Mouse (Mus musculus) neural tube, embryonic 12.5 days (tissue): ENCODE results near the gene Grin2a. TPM values are rescaled to one million over a fixed set of nuclear protein-coding genes. Genes with fewer than 3 reads are reported as not detected.

Experiments
- ATAC-seq: fragments of 200-750 bp; cut with Nextera tagmentation; 2 replicates; pipeline ENCODE4 v1.8.0; 2017; ENCODE audit warnings: low read depth, mild to moderate bottlenecking, moderate TSS enrichment, moderate library complexity; ENCODE audit not compliant: low FRiP score
- H3K27ac ChIP-seq: fragments of 300-500 bp; sonication (generic); 2 replicates; pipeline ENCODE4 v1.5.1; 2016
- H3K27me3 ChIP-seq: fragments of 300-500 bp; sonication (generic); replicated peaks from 2 replicates; pipeline ENCODE4 v1.6.1; 2016; ENCODE audit warnings: mild to moderate bottlenecking
- H3K36me3 ChIP-seq: fragments of 300-500 bp; sonication (generic); 2 replicates; pipeline ENCODE4 v1.6.1; 2016; ENCODE audit warnings: mild to moderate bottlenecking
- H3K4me1 ChIP-seq: fragments of 300-500 bp; sonication (generic); 2 replicates; pipeline ENCODE4 v1.6.1; 2016
- H3K4me2 ChIP-seq: fragments of 300-500 bp; sonication (generic); replicated peaks from 2 replicates; pipeline ENCODE4 v1.6.1; 2016; ENCODE audit warnings: mild to moderate bottlenecking
- H3K4me3 ChIP-seq: fragments of 300-500 bp; sonication (generic); 2 replicates; pipeline ENCODE4 v1.5.1; 2016
- H3K9ac ChIP-seq: fragments of 300-500 bp; sonication (generic); 2 replicates; pipeline ENCODE4 v1.6.1; 2016; ENCODE audit warnings: mild to moderate bottlenecking
- H3K9me3 ChIP-seq: fragments of 300-500 bp; sonication (generic); 2 replicates; pipeline ENCODE4 v1.6.1; 2016; ENCODE audit warnings: mild to moderate bottlenecking
- WGBS: fragments of 180-500 bp; shearing (Covaris S2); methylation state at CpG from one replicate; pipeline ENCODE4 v1.1.7; 2016; 5-methylcytosine and 5-hydroxymethylcytosine counted together
- polyA plus RNA-seq: library from polyadenylated mRNA; unstranded; fragments of >200 nt; fragmentation: Nextera tagmentation; extraction: Ambion mirVana; gene quantifications from 2 replicates; pipeline ENCODE4 v1.2.1, GENCODE M21; 2016

The Grin2a gene
- polyA plus RNA-seq, 1 experiment from 2014 or later, result 2.3 TPM

DNA sequence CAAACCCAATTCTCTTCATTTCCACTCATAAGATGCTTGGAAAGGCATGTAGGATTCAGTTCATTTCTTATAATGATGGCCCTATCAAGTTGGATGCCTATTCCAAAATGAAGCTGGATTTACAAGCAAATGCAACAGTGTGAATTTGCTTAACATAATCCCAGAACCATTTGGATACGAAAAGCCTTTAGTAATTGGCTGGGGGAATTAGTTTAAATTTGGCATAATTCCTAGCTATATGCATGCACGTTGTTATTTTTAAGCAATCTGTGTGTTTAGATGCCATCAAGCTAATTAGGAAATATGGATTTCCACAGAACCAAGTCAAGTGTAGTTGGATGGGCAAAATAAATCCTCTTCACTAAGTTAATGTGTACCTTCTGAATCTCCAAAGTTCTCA lies 411.4 kb downstream of the Grin2a start:
- H3K36me3 ChIP-seq, result no peaks in the 10 kb centered on the region
- no peaks in the 10 kb centered on the region for H3K9me3 ChIP-seq
- no peak overlapping the region for H3K4me2 ChIP-seq
- 85% methylated on average over 2 of the region's 2 CpGs for WGBS
- no peak overlapping the region for H3K27ac ChIP-seq
- no peaks in the 10 kb centered on the region for H3K4me1 ChIP-seq
- no peak overlapping the region for H3K9ac ChIP-seq
- no peaks in the 10 kb centered on the region for H3K27me3 ChIP-seq
- no peak for ATAC-seq
- H3K4me3 ChIP-seq, result no peak overlapping the region

- no peak overlapping the region for H3K9ac ChIP-seq
- no peak for ATAC-seq
- H3K36me3 ChIP-seq, result no peaks in the 10 kb centered on the region
- no peaks in the 10 kb centered on the region for H3K4me1 ChIP-seq
- H3K27me3 ChIP-seq, result no peaks in the 10 kb centered on the region
- no peak overlapping the region for H3K27ac ChIP-seq
- H3K4me2 ChIP-seq, result no peak overlapping the region
- 49% methylated on average over 1 of the region's 1 CpGs for WGBS
- H3K9me3 ChIP-seq, result no peaks in the 10 kb centered on the region
- no peak overlapping the region for H3K4me3 ChIP-seq
Measured at GRCm38 (mm10) chr16:9571793-9572192, 423.6 kb downstream of the Grin2a start.

DNA sequence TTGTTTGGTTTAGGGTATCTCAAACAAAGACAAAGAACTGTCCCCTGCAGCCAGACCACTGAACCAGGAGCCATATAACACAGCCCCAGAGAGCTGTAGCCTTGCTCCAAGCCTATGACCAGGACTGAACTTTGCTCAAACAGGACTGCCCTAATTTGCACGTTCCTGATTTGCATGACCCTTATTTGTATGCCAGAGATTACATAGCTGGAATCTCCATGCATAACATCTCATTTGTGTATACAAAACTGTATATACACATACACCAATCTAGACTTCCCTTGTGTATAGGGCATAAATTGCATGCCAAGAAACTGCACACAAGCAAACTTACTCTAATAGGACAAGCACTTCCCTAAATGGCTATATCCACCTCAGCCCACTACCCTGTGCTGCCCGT lies 428.1 kb downstream of the Grin2a start:
- Histone ChIP-seq H3K4me1 (no peaks in the 10 kb centered on the region), H3K27ac (no peak overlapping the region), H3K4me3 (no peak overlapping the region), H3K9ac (no peak overlapping the region), H3K27me3 (no peaks in the 10 kb centered on the region), H3K4me2 (no peak overlapping the region), H3K9me3 (no peaks in the 10 kb centered on the region), H3K36me3 (no peaks in the 10 kb centered on the region)
- 70% methylated on average over 2 of the region's 2 CpGs for WGBS
- ATAC-seq, result no peak

DNA sequence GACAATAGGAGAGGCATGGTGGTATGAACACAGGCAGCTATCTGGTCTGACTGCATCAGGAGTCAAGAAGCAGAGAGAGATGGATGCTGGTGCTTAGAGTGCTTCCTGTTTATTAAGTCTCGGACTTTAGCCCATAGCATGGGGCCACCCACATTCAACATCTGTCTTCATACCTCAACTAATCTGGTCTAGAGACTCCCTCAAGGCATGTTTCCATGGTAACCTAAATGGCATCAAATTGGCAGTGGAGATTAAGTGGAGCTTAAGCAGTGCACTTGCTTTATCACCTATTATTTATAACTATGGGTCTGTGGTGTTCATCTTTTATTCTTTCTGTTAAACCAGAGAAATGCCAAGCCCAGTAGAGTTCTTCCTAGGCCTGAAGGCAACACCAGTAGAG lies 433.5 kb downstream of the Grin2a start:
- 26% methylated on average over 1 of the region's 1 CpGs for WGBS
- no peaks in the 10 kb centered on the region for H3K9me3 ChIP-seq
- no peaks in the 10 kb centered on the region for H3K27me3 ChIP-seq
- no peaks in the 10 kb centered on the region for H3K4me1 ChIP-seq
- no peak overlapping the region for H3K9ac ChIP-seq
- no peak overlapping the region for H3K4me3 ChIP-seq
- H3K27ac ChIP-seq, result no peak overlapping the region
- H3K4me2 ChIP-seq, result no peak overlapping the region
- ATAC-seq, result no peak
- no peaks in the 10 kb centered on the region for H3K36me3 ChIP-seq

DNA sequence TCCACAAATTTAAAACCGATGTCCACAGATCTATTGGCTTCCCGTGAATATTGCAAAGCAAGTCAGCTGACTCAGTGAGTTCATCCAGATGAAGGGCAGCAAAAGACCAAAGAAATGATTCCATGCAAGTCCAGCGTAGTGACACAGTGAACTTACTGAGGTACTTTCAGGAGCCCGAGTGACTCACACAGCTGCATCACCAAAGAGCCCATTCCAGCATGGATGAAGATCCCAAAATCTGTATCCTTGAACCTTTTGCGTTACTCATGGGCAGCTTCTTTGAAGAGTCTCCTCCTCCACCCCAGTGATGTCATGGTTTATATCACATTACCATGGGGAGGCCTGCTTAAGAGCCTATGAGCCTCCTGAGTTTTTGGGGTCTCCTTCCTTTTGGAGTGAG lies 460.2 kb downstream of the Grin2a start:
- no peak for ATAC-seq
- no peak overlapping the region for H3K4me3 ChIP-seq
- WGBS, result 90% methylated on average over 5 of the region's 5 CpGs
- H3K9me3 ChIP-seq, result no peaks in the 10 kb centered on the region
- no peaks in the 10 kb centered on the region for H3K36me3 ChIP-seq
- no peak overlapping the region for H3K4me2 ChIP-seq
- H3K9ac ChIP-seq, result no peak overlapping the region
- H3K4me1 ChIP-seq, result peaks cover 8% of the 10 kb centered on the region
- no peak overlapping the region for H3K27ac ChIP-seq
- no peaks in the 10 kb centered on the region for H3K27me3 ChIP-seq

DNA sequence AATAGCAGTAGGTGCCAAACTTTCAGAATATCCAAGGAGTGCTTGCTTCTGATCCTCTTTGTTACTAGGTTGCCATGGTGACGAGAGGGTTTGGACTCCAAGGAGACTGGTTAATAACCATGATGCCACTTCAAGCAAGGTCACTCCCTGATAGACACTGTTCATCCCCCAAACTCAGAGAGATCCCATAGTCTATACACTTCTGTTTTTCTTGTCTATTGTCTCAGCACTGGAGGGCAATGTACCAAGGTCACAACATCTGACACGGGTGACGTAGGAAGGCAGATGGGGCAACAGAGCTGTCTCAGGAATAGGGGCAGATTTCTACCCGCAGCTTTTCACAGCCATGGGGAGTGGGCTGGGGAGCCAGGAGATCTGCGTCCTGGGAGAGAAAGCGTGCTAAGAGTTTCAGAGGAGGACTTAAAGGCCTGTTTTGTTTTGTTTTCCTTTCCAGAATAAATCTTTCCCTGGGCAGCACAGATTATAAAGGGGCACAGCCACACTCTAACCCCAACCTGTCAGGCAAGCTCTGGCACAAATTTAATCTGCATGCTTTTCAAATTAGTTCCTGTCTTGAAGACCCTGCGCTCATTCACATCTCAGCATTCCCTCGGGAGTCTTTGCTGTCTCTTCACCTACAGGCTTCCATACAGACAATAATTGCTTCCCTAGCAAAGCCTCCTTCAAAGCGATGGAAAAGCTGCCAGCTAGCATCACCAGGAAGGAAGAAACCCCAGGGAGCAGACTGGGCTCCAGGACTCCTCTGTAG lies 461.6 kb downstream of the Grin2a start:
- Histone ChIP-seq H3K4me3 (no peak overlapping the region), H3K9me3 (no peaks in the 10 kb centered on the region), H3K4me2 (no peak overlapping the region), H3K9ac (no peak overlapping the region), H3K27me3 (no peaks in the 10 kb centered on the region), H3K36me3 (no peaks in the 10 kb centered on the region), H3K4me1 (peaks cover 8% of the 10 kb centered on the region), H3K27ac (no peak overlapping the region)
- ATAC-seq, result peak; percentile 70
- 14% methylated on average over 9 of the region's 9 CpGs for WGBS

- no peak overlapping the region for H3K27ac ChIP-seq
- no peaks in the 10 kb centered on the region for H3K27me3 ChIP-seq
- ATAC-seq, result no peak
Measured at GRCm38 (mm10) chr16:9532843-9533532, 462.4 kb downstream of the Grin2a start.

GRCm38 (mm10) chr16:9527214-9527613 lies 468.1 kb downstream of the Grin2a start:
- no peak overlapping the region for H3K4me3 ChIP-seq
- no peak overlapping the region for H3K4me2 ChIP-seq
- 79% methylated on average over 5 of the region's 5 CpGs for WGBS
- H3K27me3 ChIP-seq, result no peaks in the 10 kb centered on the region
- ATAC-seq, result no peak
- H3K36me3 ChIP-seq, result no peaks in the 10 kb centered on the region
- H3K9ac ChIP-seq, result no peak overlapping the region
- no peaks in the 10 kb centered on the region for H3K4me1 ChIP-seq
- no peak overlapping the region for H3K27ac ChIP-seq
- 0 out of 2 replicates have a peak, but pooled peaks cover 2% of the 10 kb centered on the region for H3K9me3 ChIP-seq

More at GRCm38 (mm10) chr16:9532843-9533532, 462.4 kb downstream of the Grin2a start:
- Histone ChIP-seq H3K4me2 (no peak overlapping the region), H3K4me1 (peaks cover 8% of the 10 kb centered on the region), H3K36me3 (no peaks in the 10 kb centered on the region), H3K4me3 (no peak overlapping the region), H3K9me3 (no peaks in the 10 kb centered on the region), H3K9ac (no peak overlapping the region)
- 58% methylated on average over 6 of the region's 6 CpGs for WGBS

- Histone ChIP-seq H3K9ac (no peak overlapping the region), H3K4me3 (no peak overlapping the region), H3K27ac (no peak overlapping the region), H3K9me3 (0 out of 2 replicates have a peak, but pooled peaks cover 6% of the 10 kb centered on the region), H3K27me3 (no peaks in the 10 kb centered on the region), H3K36me3 (no peaks in the 10 kb centered on the region), H3K4me2 (no peak overlapping the region), H3K4me1 (no peaks in the 10 kb centered on the region)
- no peak for ATAC-seq
Measured at GRCm38 (mm10) chr16:9523314-9523713, 472.0 kb downstream of the Grin2a start.

Other genes starting within 250 kb of the Grin2a start
- not detected in 2 replicates for gene Rpl39l, start 174.7 kb upstream of the Grin2a start, polyA plus RNA-seq
- 0.44 and 0.52 TPM in 2 replicates for gene Atf7ip2, start 197.2 kb upstream of the Grin2a start, polyA plus RNA-seq